Mouse (Mus musculus): ENCODE results near the gene Ak2. TPM values are rescaled to one million over a fixed set of nuclear protein-coding genes. Genes with fewer than 3 reads are reported as not detected.

The Ak2 gene
- polyA plus RNA-seq, 1 experiment = 128 TPM

DNA sequence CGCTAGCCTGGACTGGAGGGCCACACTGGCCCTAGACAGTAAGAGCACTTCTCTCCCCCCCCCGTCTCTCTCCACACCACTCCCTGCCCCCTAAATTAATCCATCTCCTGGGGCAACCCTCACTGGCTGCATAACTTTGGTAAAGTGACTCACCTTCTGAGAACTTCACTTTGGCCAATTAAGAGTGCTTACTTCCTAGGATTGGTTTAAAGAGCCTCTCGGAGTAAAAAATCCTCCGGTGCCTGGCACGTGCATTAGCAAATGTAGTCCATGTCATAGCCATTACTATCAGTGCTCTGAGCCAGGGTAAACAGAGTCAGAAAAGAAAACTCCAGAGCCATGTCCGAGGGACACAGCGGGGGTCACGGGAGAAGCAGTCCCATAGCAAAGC, 21.3 kb upstream of the Ak2 start:
- Histone ChIP-seq H3K4me1 (peaks cover 32% of the 10 kb centered on the region), H3K27me3 (replicated peaks) (peaks cover 32% of the 10 kb centered on the region), H3K4me3 (replicated peaks) (no peak overlapping the region), H3K9me3 (no peaks in the 10 kb centered on the region), H3K36me3 (replicated peaks; ENCODE audit: low read length) (no peaks in the 10 kb centered on the region)
- TF ChIP-seq FLI1 (IDR thresholded peaks at IDR 0.05; ENCODE audit: low read length) (no peak), GATA1 (IDR thresholded peaks at IDR 0.05; ENCODE audit: borderline replicate concordance, low read length) (no peak)

DNA sequence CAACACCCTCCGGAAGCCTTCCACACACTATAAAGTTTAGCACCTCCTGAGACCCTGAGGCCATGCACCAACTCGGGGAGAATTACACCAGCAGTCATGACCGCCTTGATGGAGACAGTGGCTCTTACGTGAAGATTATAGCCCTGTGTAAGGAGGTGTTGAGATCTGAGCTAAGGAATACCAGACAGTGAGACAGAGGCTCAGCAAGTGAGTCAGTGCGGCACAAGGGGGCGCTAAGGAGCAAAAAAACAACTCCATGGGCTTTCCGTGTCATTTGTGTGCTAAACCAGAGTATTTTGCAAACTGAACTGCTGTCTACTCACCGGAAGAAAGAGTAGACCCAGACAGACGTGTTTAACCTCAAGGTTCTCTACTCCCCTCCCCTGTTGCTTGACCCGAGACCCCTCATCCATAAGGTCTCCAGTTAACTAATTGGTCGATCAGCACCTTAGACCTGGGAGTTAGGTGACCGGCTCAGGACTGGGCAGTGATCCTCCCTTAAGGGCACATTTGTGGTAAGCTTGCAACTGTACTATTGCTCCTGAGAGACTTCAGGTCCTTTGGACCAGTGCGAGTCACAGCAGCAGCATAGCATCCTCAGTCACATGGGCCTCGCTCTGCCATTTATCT, 20.6 kb upstream of the Ak2 start:
- peaks cover 32% of the 10 kb centered on the region for H3K4me1 ChIP-seq
- no peaks in the 10 kb centered on the region for H3K9me3 ChIP-seq
- no peaks in the 10 kb centered on the region for H3K36me3 ChIP-seq (replicated peaks; ENCODE audit: low read length)
- no peak for TF ChIP-seq FLI1 (IDR thresholded peaks at IDR 0.05; ENCODE audit: low read length)
- no peak for TF ChIP-seq GATA1 (IDR thresholded peaks at IDR 0.05; ENCODE audit: borderline replicate concordance, low read length)
- H3K27me3 ChIP-seq (replicated peaks) = peaks cover 30% of the 10 kb centered on the region
- no peak overlapping the region for H3K4me3 ChIP-seq (replicated peaks)

DNA sequence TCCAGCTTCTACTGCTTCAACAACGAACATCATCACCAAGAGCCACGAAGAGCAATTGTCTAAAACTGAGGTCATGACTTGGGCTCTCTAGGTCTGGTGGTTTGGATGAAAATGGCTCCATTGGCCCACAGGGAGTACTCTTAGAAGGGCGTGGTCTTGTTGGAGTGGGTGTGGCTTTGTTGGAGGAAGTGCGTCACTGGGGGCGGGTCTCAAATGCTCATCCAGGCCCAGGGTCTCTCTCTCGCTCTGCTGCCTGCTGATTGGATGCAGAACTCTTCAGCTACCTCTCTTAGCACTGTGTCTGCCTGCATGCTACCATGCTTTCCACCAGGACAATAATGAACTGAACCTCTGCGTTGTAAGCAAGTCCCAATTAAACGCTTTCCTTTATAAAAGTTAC, 17.1 kb upstream of the Ak2 start:
- Histone ChIP-seq H3K27me3 (replicated peaks) (peaks cover 4% of the 10 kb centered on the region), H3K4me1 (peaks cover 50% of the 10 kb centered on the region), H3K36me3 (replicated peaks; ENCODE audit: low read length) (no peaks in the 10 kb centered on the region), H3K9me3 (no peaks in the 10 kb centered on the region), H3K4me3 (replicated peaks) (no peak overlapping the region)
- no peak for TF ChIP-seq GATA1 (IDR thresholded peaks at IDR 0.05; ENCODE audit: borderline replicate concordance, low read length)

DNA sequence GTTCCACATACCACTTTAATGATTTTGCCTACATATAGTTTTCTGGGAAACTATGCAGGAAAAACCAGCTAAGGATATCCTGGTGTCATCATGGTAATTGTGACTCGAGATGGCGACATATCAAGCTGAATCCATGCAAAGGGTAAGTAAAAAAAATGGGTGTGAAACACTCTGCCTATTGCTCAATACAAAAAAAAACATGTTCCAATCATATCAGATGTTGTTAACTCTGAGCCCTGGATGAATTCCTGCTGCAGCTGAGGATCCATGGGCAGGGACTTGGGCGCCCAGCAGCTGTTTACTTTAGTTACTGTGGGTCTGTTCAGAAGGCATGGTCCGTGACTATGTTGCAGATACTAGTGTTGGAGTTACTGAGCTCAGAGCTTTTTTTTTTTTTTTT, 15.2 kb upstream of the Ak2 start:
- Histone ChIP-seq H3K36me3 (replicated peaks; ENCODE audit: low read length) (no peaks in the 10 kb centered on the region), H3K9me3 (no peaks in the 10 kb centered on the region), H3K27me3 (replicated peaks) (peaks cover 6% of the 10 kb centered on the region), H3K4me1 (peaks cover 55% of the 10 kb centered on the region), H3K4me3 (replicated peaks) (no peak overlapping the region)
- TF ChIP-seq FLI1 (IDR thresholded peaks at IDR 0.05; ENCODE audit: low read length) = no peak
- no peak for TF ChIP-seq GATA1 (IDR thresholded peaks at IDR 0.05; ENCODE audit: borderline replicate concordance, low read length)

DNA sequence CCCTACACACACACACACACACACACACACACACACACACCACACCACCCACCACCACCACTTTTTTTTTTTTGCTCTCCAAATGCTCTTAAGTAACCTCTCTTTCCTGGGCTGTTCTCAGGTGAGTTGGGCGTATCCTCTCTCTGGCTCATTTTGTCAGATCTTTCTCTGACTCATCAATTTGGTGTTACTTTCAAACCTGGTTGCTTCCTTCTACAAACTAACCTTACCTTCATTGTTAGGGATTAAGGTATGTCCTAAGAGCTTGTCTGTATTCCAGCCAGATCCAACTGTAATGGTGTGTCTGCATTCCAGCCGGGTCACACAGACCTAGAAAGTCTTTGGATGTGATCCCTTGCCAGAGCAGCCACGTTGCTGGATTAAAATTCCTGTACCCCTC, 14.5 kb upstream of the Ak2 start:
- peaks cover 60% of the 10 kb centered on the region for H3K4me1 ChIP-seq
- TF ChIP-seq GATA1 (IDR thresholded peaks at IDR 0.05; ENCODE audit: borderline replicate concordance, low read length) = no peak
- peaks cover 2% of the 10 kb centered on the region; the same call in 1 of the 2 replicates for H3K9me3 ChIP-seq
- no peak overlapping the region for H3K4me3 ChIP-seq (replicated peaks)
- no peaks in the 10 kb centered on the region for H3K36me3 ChIP-seq (replicated peaks; ENCODE audit: low read length)
- peaks cover 9% of the 10 kb centered on the region for H3K27me3 ChIP-seq (replicated peaks)

DNA sequence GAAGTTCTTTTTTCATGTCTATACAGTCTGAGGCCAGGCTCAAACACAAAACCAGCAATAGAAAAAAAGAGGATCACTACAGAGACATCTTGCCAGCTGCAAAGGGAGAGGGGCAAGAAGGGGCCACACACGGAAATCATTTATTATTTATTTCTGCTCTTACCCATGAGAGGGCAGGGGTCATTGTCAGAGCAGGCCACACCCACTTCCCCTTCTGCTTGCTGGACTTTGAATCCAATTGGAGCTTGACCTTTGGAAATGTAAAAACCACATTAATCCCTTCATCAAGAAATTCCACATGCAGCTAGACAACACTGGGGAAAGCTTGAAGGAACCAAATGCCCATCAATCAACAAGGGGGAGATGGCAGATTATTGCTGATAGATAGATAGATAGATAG, 13.1 kb upstream of the Ak2 start:
- Histone ChIP-seq H3K9me3 (peaks cover 11% of the 10 kb centered on the region), H3K4me3 (replicated peaks) (no peak overlapping the region), H3K36me3 (replicated peaks; ENCODE audit: low read length) (no peaks in the 10 kb centered on the region), H3K4me1 (peaks cover 64% of the 10 kb centered on the region), H3K27me3 (replicated peaks) (peaks cover 14% of the 10 kb centered on the region)
- no peak for TF ChIP-seq FLI1 (IDR thresholded peaks at IDR 0.05; ENCODE audit: low read length)
- TF ChIP-seq GATA1 (IDR thresholded peaks at IDR 0.05; ENCODE audit: borderline replicate concordance, low read length) = no peak

DNA sequence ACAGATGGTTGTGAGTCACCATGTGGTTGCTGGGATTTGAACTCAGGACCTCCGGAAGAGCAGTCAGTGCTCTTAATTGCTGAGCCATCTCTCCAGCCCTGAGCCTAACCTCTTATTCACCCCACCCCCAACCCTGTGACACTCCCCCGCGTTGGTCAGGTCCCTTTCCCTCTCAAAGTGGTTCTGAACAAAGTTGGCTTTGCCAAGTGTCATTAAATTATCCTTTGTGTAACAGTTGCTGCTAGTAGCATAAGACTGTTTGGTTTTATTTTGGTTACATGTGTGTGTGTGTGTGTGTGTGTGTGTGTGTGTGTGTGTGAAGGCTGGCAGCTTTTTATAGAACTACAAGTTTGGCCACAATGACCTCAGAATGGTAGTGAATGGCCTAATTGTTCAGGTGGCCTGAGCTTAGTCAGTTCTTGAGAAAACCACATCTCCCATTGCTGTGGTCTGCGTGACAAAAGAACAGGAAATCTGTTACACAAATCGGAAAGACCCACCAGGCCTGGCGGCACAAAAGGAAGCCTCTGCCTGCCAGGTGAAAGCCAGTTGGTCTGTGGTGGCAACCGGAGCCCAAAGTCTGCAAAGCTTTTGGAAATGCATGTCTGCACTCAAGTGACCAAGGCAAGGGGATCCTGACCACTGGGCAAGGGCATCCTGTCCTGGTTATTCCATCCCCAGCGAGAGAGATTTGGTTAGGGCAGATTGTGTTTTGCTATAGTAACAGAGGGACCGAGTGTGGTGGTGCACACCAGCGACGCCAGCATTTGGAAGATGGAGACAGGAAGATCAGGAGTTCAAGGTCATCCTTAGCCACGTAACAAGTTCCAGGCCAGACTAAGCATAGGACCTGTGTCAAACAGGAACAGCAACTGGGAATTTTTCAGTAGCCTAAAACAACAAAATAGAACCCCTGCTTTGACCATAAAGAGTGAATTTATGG, 10.6 kb upstream of the Ak2 start:
- H3K4me3 ChIP-seq (replicated peaks) = peak overlapping the region; percentile 75
- TF ChIP-seq GATA1 (IDR thresholded peaks at IDR 0.05; ENCODE audit: borderline replicate concordance, low read length) (no peak), FLI1 (IDR thresholded peaks at IDR 0.05; ENCODE audit: low read length) (peak; percentile 73)
- peaks cover 19% of the 10 kb centered on the region for H3K27me3 ChIP-seq (replicated peaks)
- no peaks in the 10 kb centered on the region for H3K36me3 ChIP-seq (replicated peaks; ENCODE audit: low read length)
- peaks cover 66% of the 10 kb centered on the region for H3K4me1 ChIP-seq
- peaks cover 11% of the 10 kb centered on the region for H3K9me3 ChIP-seq

DNA sequence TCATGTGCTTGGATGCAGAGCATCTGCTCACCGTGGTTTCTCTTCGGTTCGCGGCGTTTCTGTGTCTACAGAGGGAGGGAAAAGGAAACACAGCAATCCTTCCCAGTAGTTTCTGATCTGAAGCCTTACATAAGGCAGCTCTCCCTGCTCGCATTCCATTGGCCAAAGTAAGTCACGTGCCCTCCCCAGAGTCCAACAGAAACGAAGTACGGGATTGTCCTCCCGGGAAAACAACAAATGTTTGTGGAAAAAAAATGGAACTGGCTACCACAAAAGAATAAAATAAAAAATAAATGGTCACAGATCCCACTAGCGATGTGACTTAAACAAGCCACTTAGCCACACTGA, 10.0 kb upstream of the Ak2 start:
- H3K4me3 ChIP-seq (replicated peaks) = peak overlapping the region; percentile 75
- H3K36me3 ChIP-seq (replicated peaks; ENCODE audit: low read length) = no peaks in the 10 kb centered on the region
- peaks cover 11% of the 10 kb centered on the region for H3K9me3 ChIP-seq
- no peak for TF ChIP-seq FLI1 (IDR thresholded peaks at IDR 0.05; ENCODE audit: low read length)
- TF ChIP-seq GATA1 (IDR thresholded peaks at IDR 0.05; ENCODE audit: borderline replicate concordance, low read length) = no peak
- peaks cover 62% of the 10 kb centered on the region for H3K4me1 ChIP-seq
- H3K27me3 ChIP-seq (replicated peaks) = peaks cover 19% of the 10 kb centered on the region

DNA sequence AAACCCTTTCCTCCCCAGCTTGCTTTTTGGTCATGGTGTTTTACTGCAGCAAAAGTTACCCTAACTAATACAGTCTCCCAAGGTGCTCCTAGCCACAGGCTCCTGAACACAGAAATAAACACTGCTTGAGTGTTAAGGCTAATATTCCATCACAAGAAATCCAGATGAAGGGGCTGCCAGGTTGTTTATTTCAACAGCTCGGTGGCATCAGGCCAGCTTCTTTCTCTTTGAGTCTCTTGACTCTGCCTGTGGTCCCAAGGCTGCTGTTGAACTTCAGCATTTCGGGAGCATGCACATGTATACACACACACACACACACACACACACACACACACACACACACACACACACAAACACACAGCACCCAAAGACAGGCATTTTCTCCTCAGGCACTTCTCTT, 8.6 kb upstream of the Ak2 start:
- TF ChIP-seq FLI1 (IDR thresholded peaks at IDR 0.05; ENCODE audit: low read length) (no peak), GATA1 (IDR thresholded peaks at IDR 0.05; ENCODE audit: borderline replicate concordance, low read length) (no peak)
- H3K27me3 ChIP-seq (replicated peaks) = peaks cover 21% of the 10 kb centered on the region
- peaks cover 11% of the 10 kb centered on the region for H3K9me3 ChIP-seq
- H3K4me3 ChIP-seq (replicated peaks) = no peak overlapping the region
- no peaks in the 10 kb centered on the region for H3K36me3 ChIP-seq (replicated peaks; ENCODE audit: low read length)
- peaks cover 58% of the 10 kb centered on the region for H3K4me1 ChIP-seq

DNA sequence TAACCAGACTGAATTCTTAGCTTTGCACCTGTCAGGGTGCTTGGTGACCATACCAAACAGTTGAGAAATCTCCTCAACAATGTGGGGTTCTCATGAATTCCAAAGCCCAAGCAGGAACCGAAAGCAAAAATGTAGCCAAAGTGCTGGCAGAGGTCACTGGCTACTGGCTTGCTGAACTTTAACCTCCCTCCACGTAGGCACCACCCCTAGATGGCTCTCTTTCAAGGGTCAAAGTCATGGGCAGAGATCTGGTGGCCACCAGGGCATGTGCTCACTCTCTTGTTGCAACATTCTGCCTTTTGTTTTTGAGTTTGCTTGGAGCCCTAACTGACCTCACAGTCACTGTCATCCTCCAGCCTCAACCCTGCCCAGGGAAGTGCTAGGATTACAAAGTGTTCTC, 8.1 kb upstream of the Ak2 start:
- no peak for TF ChIP-seq GATA1 (IDR thresholded peaks at IDR 0.05; ENCODE audit: borderline replicate concordance, low read length)
- Histone ChIP-seq H3K4me3 (replicated peaks) (peak overlapping the region; percentile 28), H3K36me3 (replicated peaks; ENCODE audit: low read length) (no peaks in the 10 kb centered on the region)

More for the DNA sequence above, 8.1 kb upstream of the Ak2 start:
- Histone ChIP-seq H3K9me3 (peaks cover 11% of the 10 kb centered on the region), H3K27me3 (replicated peaks) (peaks cover 22% of the 10 kb centered on the region), H3K4me1 (peaks cover 53% of the 10 kb centered on the region)
